Mouse (Mus musculus) heart, embryonic 15.5 days (tissue): Measurements from ENCODE around the gene Cd4. TPM values are rescaled to one million over a fixed set of nuclear protein-coding genes. Genes with fewer than 3 reads are reported as not detected.

Experiments used
- ATAC-seq: fragments of 200-750 bp; cut with Nextera tagmentation; replicated peaks from 2 replicates; pipeline ENCODE4 v1.8.0; 2017; ENCODE audit warnings: low read depth, moderate TSS enrichment; ENCODE audit not compliant: insufficient number of reproducible peaks, insufficient read depth, low FRiP score
- H3K27ac ChIP-seq: fragments of 300-500 bp; sonication (generic); 2 replicates; pipeline ENCODE4 v1.5.1; 2015; ENCODE audit warnings: mild to moderate bottlenecking, inconsistent platforms
- H3K27me3 ChIP-seq: fragments of 300-500 bp; sonication (generic); 2 replicates; pipeline ENCODE4 v1.6.1; 2015; ENCODE audit warnings: inconsistent platforms
- H3K36me3 ChIP-seq: fragments of 300-500 bp; sonication (generic); 2 replicates; pipeline ENCODE4 v1.6.1; 2015; ENCODE audit warnings: mild to moderate bottlenecking, inconsistent platforms
- H3K4me1 ChIP-seq: fragments of 300-500 bp; sonication (generic); replicated peaks from 2 replicates; pipeline ENCODE4 v1.6.1; 2015; ENCODE audit warnings: inconsistent platforms
- H3K4me2 ChIP-seq: fragments of 300-500 bp; sonication (generic); 2 replicates; pipeline ENCODE4 v1.6.1; 2015; ENCODE audit warnings: inconsistent platforms, mild to moderate bottlenecking, moderate library complexity
- H3K4me3 ChIP-seq: fragments of 300-500 bp; sonication (generic); 2 replicates; pipeline ENCODE4 v1.5.1; 2015; ENCODE audit warnings: mild to moderate bottlenecking, inconsistent platforms
- H3K9ac ChIP-seq: fragments of 300-500 bp; sonication (generic); 2 replicates; pipeline ENCODE4 v1.6.1; 2015; ENCODE audit warnings: mild to moderate bottlenecking, inconsistent platforms
- H3K9me3 ChIP-seq: fragments of 300-500 bp; sonication (generic); replicated peaks from 2 replicates; pipeline ENCODE4 v1.6.1; 2016; ENCODE audit warnings: inconsistent platforms
- WGBS: fragments of 180-500 bp; shearing (Covaris S2); methylation state at CpG from one replicate; pipeline ENCODE4 v1.1.7; 2015; ENCODE audit warnings: mixed read lengths; 5-methylcytosine and 5-hydroxymethylcytosine counted together
- polyA plus RNA-seq: library from polyadenylated mRNA; unstranded; fragments of >200 nt; fragmentation: Nextera tagmentation; extraction: Ambion mirVana; gene quantifications from 2 replicates; pipeline ENCODE4 v1.2.1, GENCODE M21; 2015

Cd4 gene
- polyA plus RNA-seq, 1 experiment from 2014 or later: 0.05 TPM

DNA sequence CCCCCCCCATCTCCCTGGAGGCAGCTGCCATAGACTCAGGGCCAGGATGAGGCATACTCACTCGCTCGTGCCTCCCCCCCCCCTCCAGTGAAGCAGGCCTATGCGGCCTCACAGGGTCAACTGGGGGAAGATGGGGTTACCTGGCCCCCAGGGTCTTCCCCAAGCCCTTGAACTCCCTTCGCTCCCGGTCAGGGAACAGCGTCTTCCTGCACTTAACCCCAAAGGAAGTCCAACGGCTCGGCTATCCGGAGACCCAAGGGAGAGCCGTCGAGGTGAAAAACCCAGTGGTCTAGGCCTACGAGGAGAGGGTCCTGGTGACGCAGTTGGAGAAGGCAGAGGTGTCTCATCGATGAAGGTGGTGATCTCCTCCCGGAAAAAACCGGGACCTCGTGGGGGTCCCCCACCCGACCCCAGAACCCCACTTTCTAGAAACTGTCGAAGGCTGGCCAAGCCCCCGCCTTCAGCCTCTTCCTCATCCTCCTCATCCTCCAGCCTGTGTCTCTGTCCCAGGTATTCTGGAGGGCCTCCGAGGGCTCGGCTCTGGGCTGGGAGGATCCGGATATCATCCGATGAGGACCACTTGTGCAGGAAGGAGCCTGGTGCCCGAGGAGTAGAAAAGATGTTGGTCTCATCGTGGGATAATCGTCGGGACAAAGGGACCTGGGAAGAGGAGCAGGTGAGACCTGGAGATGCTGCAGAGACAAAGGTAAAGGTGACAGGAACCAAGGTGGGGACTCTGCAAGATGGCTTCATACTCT lies 29.3 kb downstream of the Cd4 start:
- H3K36me3 ChIP-seq: peaks cover under 1% of the 10 kb centered on the region; the same call in 1 of the 2 replicates
- no peak overlapping the region for H3K27ac ChIP-seq
- 62% methylated on average over 28 of the region's 28 CpGs for WGBS
- peaks cover 52% of the 10 kb centered on the region for H3K4me1 ChIP-seq
- peaks cover 43% of the 10 kb centered on the region for H3K27me3 ChIP-seq
- H3K4me3 ChIP-seq: no peak overlapping the region
- H3K9me3 ChIP-seq: no peaks in the 10 kb centered on the region
- H3K9ac ChIP-seq: no peak overlapping the region
- peak overlapping the region; percentile 98 for H3K4me2 ChIP-seq
- ATAC-seq: no peak

DNA sequence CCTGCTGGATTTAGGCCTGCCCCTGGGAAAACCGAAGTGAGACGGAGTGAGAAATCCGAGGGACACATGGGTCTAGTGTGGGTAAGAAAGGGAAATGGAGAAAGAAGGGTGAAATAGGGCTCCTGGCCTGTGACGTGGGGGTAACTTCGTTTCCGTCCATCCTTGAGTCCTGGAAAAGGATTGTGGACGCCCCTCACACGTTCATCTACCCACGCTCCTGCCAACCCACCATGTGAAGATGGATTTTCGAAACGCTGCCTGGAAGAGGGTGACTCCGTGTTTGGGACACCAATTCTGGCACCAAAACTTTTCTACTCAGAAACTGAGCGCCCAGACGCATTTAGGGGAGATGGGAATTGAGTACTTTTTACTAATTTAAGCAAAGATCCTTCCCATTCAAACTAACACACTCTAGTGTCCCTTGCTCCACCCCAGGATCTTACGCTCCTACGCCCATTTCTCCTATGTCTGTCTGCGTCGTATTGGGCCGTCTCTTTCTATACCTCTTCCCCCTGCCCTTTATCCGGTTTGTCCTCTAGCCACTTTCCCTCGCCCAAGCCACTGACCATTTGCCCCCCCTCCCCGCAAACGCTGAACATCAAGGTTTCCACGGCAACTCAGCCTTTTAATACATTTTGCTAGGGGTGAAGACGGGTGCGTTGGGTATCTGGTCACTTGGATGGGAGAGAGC lies 30.0 kb downstream of the Cd4 start:
- Histone ChIP-seq H3K4me2 (peak overlapping the region; percentile 98), H3K4me1 (peaks cover 46% of the 10 kb centered on the region), H3K27me3 (peaks cover 42% of the 10 kb centered on the region), H3K9me3 (no peaks in the 10 kb centered on the region), H3K4me3 (peak overlapping the region; percentile 81), H3K27ac (peak overlapping the region; percentile 87), H3K36me3 (peaks cover 8% of the 10 kb centered on the region; the same call in 1 of the 2 replicates), H3K9ac (peak overlapping the region; percentile 14; the same call in 1 of the 2 replicates)
- 28% methylated on average over 26 of the region's 26 CpGs for WGBS
- no peak for ATAC-seq

DNA sequence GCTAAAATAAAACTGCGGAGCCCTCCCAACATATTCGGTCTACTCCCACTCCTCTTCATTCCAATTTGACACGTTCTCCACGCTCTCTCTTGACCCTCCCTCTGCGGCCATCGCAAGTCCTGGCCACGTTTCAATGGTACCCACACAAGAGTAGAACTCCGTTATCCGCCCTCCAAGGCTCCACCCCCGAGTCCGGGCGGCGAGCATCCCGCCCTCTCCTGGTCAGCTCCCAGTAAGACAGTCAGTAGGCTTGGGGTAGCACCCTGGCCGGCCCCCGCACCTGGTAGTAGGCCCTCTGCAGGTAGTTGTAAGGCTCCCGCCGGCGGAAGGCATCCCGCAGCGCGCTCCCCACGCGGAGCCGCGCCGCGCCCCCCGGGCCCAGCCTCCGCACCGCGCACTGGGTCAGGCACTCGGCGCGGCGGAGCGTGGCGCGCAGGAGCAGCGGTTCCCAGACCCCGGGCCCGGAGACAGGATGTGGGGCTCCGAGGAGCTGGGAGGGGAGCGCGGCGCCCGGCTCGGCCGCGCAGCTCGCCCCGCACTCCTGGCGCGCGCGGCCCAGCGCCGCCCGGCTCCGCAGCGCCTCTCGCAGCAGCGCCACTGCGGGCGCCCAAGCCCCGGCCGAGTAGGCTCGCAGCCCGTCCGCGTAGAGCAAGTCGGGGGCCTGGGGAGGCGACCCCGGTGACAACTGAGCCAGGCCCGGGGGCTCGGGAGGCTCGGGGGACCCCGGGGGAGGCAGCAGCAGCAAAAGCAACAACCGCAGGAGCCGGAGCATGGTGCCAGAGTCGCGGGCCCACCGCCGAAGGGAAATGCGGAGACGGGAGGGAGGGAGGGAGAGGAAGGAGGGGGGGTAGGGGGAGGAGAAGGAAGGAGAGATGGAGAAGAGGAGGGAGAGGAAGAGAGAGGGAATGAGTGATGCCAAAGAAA lies 30.8 kb downstream of the Cd4 start, which contains the start of gene P3h3:
Gene P3h3 (minus strand): TSS at position 837 of the 924 bp plus-strand sequence.
- peak within 1 kb of the TSS; percentile 84 for H3K9ac ChIP-seq
- peaks cover 39% of the 10 kb centered on the region for H3K4me1 ChIP-seq
- H3K27me3 ChIP-seq: peaks cover 34% of the 10 kb centered on the region
- under 1% methylated on average over 86 of the region's 86 CpGs for WGBS
- peak within 1 kb of the TSS; percentile 87 for H3K27ac ChIP-seq
- peak within 1 kb of the TSS; percentile 98 for H3K4me2 ChIP-seq
- ATAC-seq: peak; percentile 83
- H3K4me3 ChIP-seq: peak within 1 kb of the TSS; percentile 81
- peaks cover 8% of the 10 kb centered on the region; the same call in 1 of the 2 replicates for H3K36me3 ChIP-seq
- no peaks in the 10 kb centered on the region for H3K9me3 ChIP-seq

DNA sequence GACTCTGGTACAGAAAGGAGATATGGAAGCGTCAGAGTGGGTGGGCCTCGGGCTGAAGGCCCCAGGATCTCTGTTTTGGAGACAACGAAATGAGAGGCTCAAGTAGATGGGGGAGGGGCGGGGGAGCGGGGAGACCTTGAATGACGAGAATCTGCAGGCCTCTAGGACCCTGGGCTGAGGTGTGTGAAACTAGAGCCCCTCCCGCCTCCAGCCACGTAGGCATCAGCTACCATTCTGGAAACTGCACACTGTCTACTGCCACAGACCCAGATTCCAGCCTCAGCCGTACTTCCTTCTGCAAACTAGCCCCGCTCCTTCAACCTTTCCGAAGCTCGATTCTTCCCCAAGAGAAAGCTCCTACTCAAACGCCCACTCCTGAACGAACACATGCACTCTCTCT lies 31.7 kb downstream of the Cd4 start:
- 8% methylated on average over 13 of the region's 14 CpGs for WGBS
- ATAC-seq: peak; percentile 29; the same call in 1 of the 2 replicates
- H3K9ac ChIP-seq: peak overlapping the region; percentile 84
- peak overlapping the region; percentile 98 for H3K4me2 ChIP-seq
- peak overlapping the region; percentile 81 for H3K4me3 ChIP-seq
- H3K27ac ChIP-seq: peak overlapping the region; percentile 35
- peaks cover 27% of the 10 kb centered on the region for H3K27me3 ChIP-seq
- peaks cover 8% of the 10 kb centered on the region; the same call in 1 of the 2 replicates for H3K36me3 ChIP-seq
- H3K9me3 ChIP-seq: no peaks in the 10 kb centered on the region
- peaks cover 35% of the 10 kb centered on the region for H3K4me1 ChIP-seq

DNA sequence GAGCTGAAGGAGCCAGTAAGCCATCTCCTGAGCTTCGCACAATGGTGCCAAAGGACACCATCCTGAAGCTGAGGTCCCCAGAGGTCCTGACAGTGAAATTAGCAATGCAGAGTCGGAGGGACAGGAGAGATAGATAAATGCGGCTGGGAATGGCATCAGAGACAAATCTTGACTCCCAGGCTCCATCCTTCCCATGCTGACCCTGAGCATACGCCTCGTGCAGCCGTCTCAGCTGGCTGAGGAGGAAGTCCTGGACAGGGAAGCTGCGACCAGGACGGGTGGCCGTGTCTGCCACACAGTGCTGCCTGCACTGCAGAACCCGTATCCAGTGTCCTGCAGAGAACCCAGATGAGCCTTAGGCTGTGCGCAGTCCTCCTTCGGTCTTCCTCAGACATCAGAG lies 33.4 kb downstream of the Cd4 start:
- H3K4me2 ChIP-seq: no peak overlapping the region
- no peak overlapping the region for H3K27ac ChIP-seq
- H3K36me3 ChIP-seq: peaks cover 8% of the 10 kb centered on the region; the same call in 1 of the 2 replicates
- H3K4me1 ChIP-seq: peaks cover 29% of the 10 kb centered on the region
- H3K9me3 ChIP-seq: no peaks in the 10 kb centered on the region
- H3K9ac ChIP-seq: no peak overlapping the region
- no peak for ATAC-seq
- 68% methylated on average over 12 of the region's 12 CpGs for WGBS
- H3K27me3 ChIP-seq: peaks cover 21% of the 10 kb centered on the region
- no peak overlapping the region for H3K4me3 ChIP-seq

DNA sequence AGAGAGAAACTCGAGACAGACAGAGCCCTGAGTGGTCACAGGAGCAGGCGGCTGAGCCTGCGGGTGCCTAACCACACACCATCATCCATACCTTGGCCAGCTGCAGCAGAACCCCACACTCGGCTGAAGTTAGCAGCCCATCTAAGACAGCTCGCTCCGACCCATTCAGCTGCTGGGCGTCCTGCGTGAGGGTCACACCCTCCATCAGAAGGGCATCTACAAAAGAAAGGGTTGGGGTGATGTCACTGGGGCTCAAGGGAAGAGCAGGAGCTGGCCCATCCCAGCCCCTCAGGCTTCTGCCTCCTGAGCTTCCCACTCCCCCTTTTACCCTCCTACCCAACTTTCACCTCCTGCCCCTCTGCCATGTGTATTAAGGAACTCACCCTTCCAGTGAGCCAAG lies 37.5 kb downstream of the Cd4 start:
- H3K4me3 ChIP-seq: no peak overlapping the region
- WGBS: 54% methylated on average over 8 of the region's 8 CpGs
- H3K9me3 ChIP-seq: no peaks in the 10 kb centered on the region
- H3K27me3 ChIP-seq: no peaks in the 10 kb centered on the region; the same call in 1 of the 2 replicates
- no peak overlapping the region for H3K9ac ChIP-seq
- ATAC-seq: no peak
- H3K4me1 ChIP-seq: peaks cover 15% of the 10 kb centered on the region
- no peak overlapping the region for H3K4me2 ChIP-seq
- peaks cover 12% of the 10 kb centered on the region; the same call in 1 of the 2 replicates for H3K36me3 ChIP-seq
- H3K27ac ChIP-seq: no peak overlapping the region

DNA sequence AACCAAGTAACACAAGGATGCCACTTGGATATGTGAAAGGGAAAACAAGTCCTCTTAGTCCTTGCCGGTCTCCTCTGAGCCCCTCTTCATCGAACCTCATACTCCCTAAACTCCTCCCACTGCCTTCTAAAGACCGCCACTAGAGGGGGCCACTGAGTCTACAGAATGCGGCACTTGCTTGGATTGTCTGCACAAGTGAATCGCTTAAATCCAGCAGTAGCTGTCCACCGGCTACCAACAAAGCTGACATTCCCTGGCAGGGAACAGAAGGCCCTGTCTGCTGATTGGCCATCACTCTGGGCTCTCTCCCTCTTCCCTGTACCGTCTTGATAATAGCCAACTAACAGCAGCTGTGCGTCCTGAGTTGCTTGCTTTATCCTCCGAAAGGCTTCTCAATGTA lies 40.7 kb downstream of the Cd4 start:
- Histone ChIP-seq H3K27me3 (no peaks in the 10 kb centered on the region; the same call in 1 of the 2 replicates), H3K36me3 (0 out of 2 replicates have a peak, but pooled peaks cover 4% of the 10 kb centered on the region), H3K27ac (no peak overlapping the region), H3K9me3 (no peaks in the 10 kb centered on the region), H3K4me2 (no peak overlapping the region; the same call in 1 of the 2 replicates), H3K4me3 (no peak overlapping the region), H3K9ac (no peak overlapping the region), H3K4me1 (peaks cover 5% of the 10 kb centered on the region)
- WGBS: 11% methylated on average over 9 of the region's 9 CpGs
- peak; percentile 73 for ATAC-seq

DNA sequence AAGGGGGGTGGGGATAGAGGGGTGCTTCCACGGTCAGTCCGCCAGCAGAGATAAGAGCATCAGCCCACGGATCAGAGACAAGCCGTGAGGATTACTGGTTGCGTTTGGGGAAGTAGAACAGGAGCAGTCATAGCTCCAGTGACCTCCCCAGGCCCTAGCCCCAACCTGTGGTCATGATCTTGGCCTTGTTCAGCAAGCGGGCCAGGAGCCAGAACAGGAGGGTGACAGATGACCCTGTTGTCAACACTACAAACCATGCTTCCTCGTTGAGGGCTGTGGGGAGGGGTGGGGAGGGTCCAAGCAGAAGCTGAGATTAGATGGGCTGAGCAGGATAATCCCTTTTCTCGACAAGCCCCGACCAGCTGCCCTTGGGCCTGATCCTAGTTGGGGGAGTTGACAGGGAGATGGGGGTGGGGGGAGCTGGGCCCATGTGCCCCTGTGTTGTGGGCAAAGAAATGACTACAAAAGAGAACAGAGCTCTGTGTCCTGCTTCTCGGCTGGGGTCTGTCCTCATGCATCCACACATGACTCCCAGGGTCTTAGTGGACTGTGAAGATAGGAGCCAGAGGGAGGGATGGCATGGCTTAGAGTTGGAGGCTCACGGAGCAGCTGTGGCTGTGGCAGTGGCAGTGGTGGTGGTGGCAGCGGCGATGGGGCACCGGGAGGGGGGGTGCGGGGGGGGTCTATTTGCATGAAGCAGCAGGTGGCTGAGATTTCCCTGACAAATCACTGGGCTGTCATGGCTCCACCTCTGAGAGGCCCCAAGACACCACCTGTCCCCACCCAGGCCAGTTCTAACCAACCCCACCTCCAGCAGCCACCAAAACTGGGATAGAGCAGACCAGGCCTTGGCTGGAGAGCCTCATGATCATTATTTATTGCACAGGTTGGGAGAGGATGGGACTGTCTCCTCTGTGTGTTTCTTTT lies 47.5 kb downstream of the Cd4 start, which contains the start of gene Gnb3:
Gene Gnb3 (minus strand): TSS at position 35 of the 927 bp plus-strand sequence.
- Histone ChIP-seq H3K9me3 (no peaks in the 10 kb centered on the region), H3K9ac (peak within 1 kb of the TSS; percentile 41), H3K27ac (peak within 1 kb of the TSS; percentile 38), H3K4me1 (peaks cover 39% of the 10 kb centered on the region), H3K36me3 (no peaks in the 10 kb centered on the region), H3K27me3 (no peaks in the 10 kb centered on the region), H3K4me2 (peak within 1 kb of the TSS; percentile 38), H3K4me3 (no peak within 1 kb of the TSS)
- peak; percentile 60 for ATAC-seq
- 26% methylated on average over 15 of the region's 15 CpGs for WGBS

DNA sequence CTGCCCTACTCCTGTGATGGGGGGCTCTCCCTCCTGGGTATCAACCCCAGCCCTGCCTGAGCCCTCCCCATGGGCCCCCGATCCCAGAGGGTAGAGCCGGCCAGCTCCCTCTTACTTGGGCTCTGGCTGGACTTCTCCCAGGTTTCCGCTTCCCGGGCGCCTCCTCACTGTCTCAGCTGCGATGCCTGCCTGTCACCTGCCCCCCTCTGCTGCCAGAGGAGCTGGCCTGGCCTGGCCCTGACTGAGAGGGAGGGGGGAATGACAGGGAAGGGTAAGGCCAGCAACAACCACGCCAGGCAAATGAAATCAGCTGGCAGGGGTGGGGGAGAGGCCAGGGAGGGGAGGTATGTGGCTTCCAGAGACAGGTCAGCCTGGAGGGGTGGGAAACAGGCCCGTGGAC lies 48.2 kb downstream of the Cd4 start:
- WGBS: 12% methylated on average over 8 of the region's 8 CpGs
- Histone ChIP-seq H3K36me3 (no peaks in the 10 kb centered on the region), H3K4me1 (peaks cover 40% of the 10 kb centered on the region), H3K4me2 (peak overlapping the region; percentile 38), H3K9me3 (no peaks in the 10 kb centered on the region), H3K27ac (peak overlapping the region; percentile 38), H3K9ac (peak overlapping the region; percentile 41), H3K4me3 (no peak overlapping the region), H3K27me3 (no peaks in the 10 kb centered on the region)
- peak; percentile 33 for ATAC-seq

DNA sequence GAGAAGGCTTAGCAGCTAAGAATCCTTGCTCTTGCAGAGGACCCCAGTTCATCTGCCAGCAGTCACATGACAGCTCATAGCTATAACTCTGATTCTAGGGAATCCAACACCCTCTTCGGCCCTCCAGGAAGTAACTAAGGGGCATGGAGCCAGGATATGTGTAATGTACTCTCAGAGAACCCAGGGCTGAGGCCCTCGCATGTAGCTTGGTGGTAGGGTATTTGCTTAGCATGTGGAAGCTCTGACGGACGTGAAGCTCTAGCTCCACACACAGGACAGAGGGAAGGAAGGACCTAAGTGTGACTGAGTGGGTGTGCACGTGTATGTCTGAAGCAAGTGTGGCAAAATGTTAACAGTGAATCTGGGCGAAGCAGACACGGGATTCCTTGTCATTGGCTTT lies 51.6 kb downstream of the Cd4 start:
- H3K4me2 ChIP-seq: no peak overlapping the region
- WGBS: 58% methylated on average over 7 of the region's 7 CpGs
- H3K4me1 ChIP-seq: peaks cover 40% of the 10 kb centered on the region
- H3K4me3 ChIP-seq: no peak overlapping the region
- no peak overlapping the region for H3K9ac ChIP-seq
- H3K27me3 ChIP-seq: no peaks in the 10 kb centered on the region
- H3K27ac ChIP-seq: no peak overlapping the region
- ATAC-seq: no peak
- H3K36me3 ChIP-seq: peaks cover 15% of the 10 kb centered on the region
- H3K9me3 ChIP-seq: no peaks in the 10 kb centered on the region
